Comparison of ENCODE assay signal across 8 mouse cellular contexts in the genomic region with DNA sequence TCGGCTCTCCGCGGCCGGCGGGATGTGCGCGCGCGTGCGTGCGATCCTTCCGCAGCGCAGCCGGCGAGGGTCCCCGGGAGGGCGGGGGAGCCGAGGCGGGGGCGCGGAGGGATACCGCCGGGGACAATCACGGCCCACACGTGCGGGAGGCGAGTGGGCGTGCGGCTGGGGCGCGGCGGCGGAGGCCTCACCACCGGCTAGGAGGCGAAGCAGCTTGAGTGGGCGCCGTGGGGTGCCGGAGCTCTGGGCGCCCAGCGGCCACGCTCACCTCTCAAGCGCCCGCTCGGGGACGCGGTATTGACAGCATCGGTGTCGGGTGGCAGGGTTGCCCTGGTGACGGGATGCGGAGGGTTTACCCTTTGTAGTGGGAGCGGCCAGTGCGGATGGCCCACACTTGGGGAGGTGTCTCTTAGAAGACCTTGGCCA. TPM values are rescaled to one million over a fixed set of nuclear protein-coding genes. Genes with fewer than 3 reads are reported as not detected.
DNase-seq lines count a peak whose midpoint lies in the region; ATAC-seq and TF ChIP-seq lines count a peak whose summit lies in the region.

A gene (minus strand): TSS at position 320 of the 426 bp plus-strand sequence.

- peak within 1 kb of the TSS; percentile 97 for H3K9ac ChIP-seq in forebrain, embryonic 13.5 days
- H3K9ac ChIP-seq in heart, embryonic 16.5 days (ENCODE audit: low read length): peak within 1 kb of the TSS; percentile 84
- peak within 1 kb of the TSS; percentile 46 for H3K9ac ChIP-seq in liver, embryonic 16.5 days (ENCODE audit: low read depth, low read length)
- H3K9ac ChIP-seq in neural tube, embryonic 15.5 days (replicated peaks): peak within 1 kb of the TSS; percentile 99

- peaks cover 19% of the 10 kb centered on the region for H3K36me3 ChIP-seq in forebrain, embryonic 13.5 days (ENCODE audit: poor library complexity, severe bottlenecking)
- H3K36me3 ChIP-seq in heart, embryonic 16.5 days (ENCODE audit: control insufficient read depth, insufficient read depth): peaks cover 6% of the 10 kb centered on the region
- H3K36me3 ChIP-seq in liver, embryonic 16.5 days (ENCODE audit: control insufficient read depth, insufficient read depth): no peaks in the 10 kb centered on the region
- H3K36me3 ChIP-seq in neural tube, embryonic 15.5 days: peaks cover 11% of the 10 kb centered on the region

- TF ChIP-seq POLR2A in brain, embryonic 14.5 days (IDR thresholded peaks at IDR 0.05; ENCODE audit: borderline replicate concordance, extremely low read depth, insufficient read depth, insufficient read length, poor library complexity, severe bottlenecking): peak; percentile 49; the same call in 1 of the 2 replicates

- TF ChIP-seq CTCF in brain, embryonic 14.5 days (IDR thresholded peaks at IDR 0.05; ENCODE audit: borderline replicate concordance, extremely low read depth, insufficient read depth, insufficient read length): no peak

- H3K4me1 ChIP-seq in forebrain, embryonic 13.5 days: peaks cover 22% of the 10 kb centered on the region
- peaks cover 19% of the 10 kb centered on the region for H3K4me1 ChIP-seq in heart, embryonic 16.5 days (ENCODE audit: control insufficient read depth, insufficient read depth, low read length)
- no peaks in the 10 kb centered on the region for H3K4me1 ChIP-seq in liver, embryonic 16.5 days (ENCODE audit: control insufficient read depth, low read depth, low read length)
- peaks cover 15% of the 10 kb centered on the region for H3K4me1 ChIP-seq in neural tube, embryonic 15.5 days

- no peaks in the 10 kb centered on the region for H3K27me3 ChIP-seq in forebrain, embryonic 13.5 days
- H3K27me3 ChIP-seq in heart, embryonic 16.5 days (ENCODE audit: control insufficient read depth, insufficient read depth, low read length): no peaks in the 10 kb centered on the region
- H3K27me3 ChIP-seq in liver, embryonic 16.5 days (ENCODE audit: control insufficient read depth, insufficient read depth, low read depth, low read length): peaks cover 25% of the 10 kb centered on the region
- no peaks in the 10 kb centered on the region for H3K27me3 ChIP-seq in neural tube, embryonic 15.5 days (replicated peaks)

- peak within 1 kb of the TSS; percentile 100 for H3K27ac ChIP-seq in forebrain, embryonic 13.5 days
- H3K27ac ChIP-seq in heart, embryonic 16.5 days (ENCODE audit: low read length): peak within 1 kb of the TSS; percentile 88
- H3K27ac ChIP-seq in liver, embryonic 16.5 days (ENCODE audit: low read length): no peak within 1 kb of the TSS
- peak within 1 kb of the TSS; percentile 100 for H3K27ac ChIP-seq in neural tube, embryonic 15.5 days (replicated peaks)

- DNase-seq in brain, embryonic 14.5 days (ENCODE audit: low read depth): peak; percentile 97
- peak; percentile 50 to 83 for DNase-seq in kidney, postnatal 25 days
- DNase-seq in thymus, adult 18-20 months: peak; percentile 41 to 42

- WGBS in forebrain, embryonic 13.5 days: under 1% methylated on average over 44 of the region's 52 CpGs
- under 1% methylated on average over 52 of the region's 52 CpGs for WGBS in heart, embryonic 16.5 days
- WGBS in liver, embryonic 16.5 days (ENCODE audit: insufficient replicate concordance): under 1% methylated on average over 52 of the region's 52 CpGs
- 0% methylated on average over 50 of the region's 52 CpGs for WGBS in neural tube, embryonic 15.5 days

- H3K4me2 ChIP-seq in forebrain, embryonic 13.5 days: peak within 1 kb of the TSS; percentile 73
- peak within 1 kb of the TSS; percentile 69 for H3K4me2 ChIP-seq in heart, embryonic 16.5 days (ENCODE audit: low read depth, low read length)
- peak within 1 kb of the TSS; percentile 60 for H3K4me2 ChIP-seq in liver, embryonic 16.5 days (ENCODE audit: low read depth, low read length)
- peak within 1 kb of the TSS; percentile 71 for H3K4me2 ChIP-seq in neural tube, embryonic 15.5 days

- peak; percentile 38 for ATAC-seq in CD4-positive, CD25-positive, alpha-beta regulatory T cell, adult 4 months
- peak; percentile 90 for ATAC-seq in forebrain, embryonic 13.5 days
- peak; percentile 74 for ATAC-seq in heart, embryonic 16.5 days (replicated peaks; ENCODE audit: extremely low read depth, insufficient read depth, low FRiP score)
- ATAC-seq in liver, embryonic 16.5 days (ENCODE audit: low read depth): peak; percentile 70
- ATAC-seq in neural tube, embryonic 15.5 days (ENCODE audit: low FRiP score): peak; percentile 91

- peak within 1 kb of the TSS; percentile 99 for H3K4me3 ChIP-seq in forebrain, embryonic 13.5 days
- H3K4me3 ChIP-seq in heart, embryonic 16.5 days (ENCODE audit: low read length): peak within 1 kb of the TSS; percentile 97
- peak within 1 kb of the TSS; percentile 60 for H3K4me3 ChIP-seq in liver, embryonic 16.5 days (ENCODE audit: low read depth, low read length)
- peak within 1 kb of the TSS; percentile 99 for H3K4me3 ChIP-seq in neural tube, embryonic 15.5 days (replicated peaks)

- no peaks in the 10 kb centered on the region for H3K9me3 ChIP-seq in forebrain, embryonic 13.5 days (replicated peaks)
- H3K9me3 ChIP-seq in heart, embryonic 16.5 days (replicated peaks; ENCODE audit: control insufficient read depth, low read length): no peaks in the 10 kb centered on the region; the same call in 1 of the 2 replicates
- no peaks in the 10 kb centered on the region for H3K9me3 ChIP-seq in liver, embryonic 16.5 days (replicated peaks; ENCODE audit: control insufficient read depth, low read length)
- H3K9me3 ChIP-seq in neural tube, embryonic 15.5 days (replicated peaks): no peaks in the 10 kb centered on the region

RNA-seq across cellular contexts. Expression of the gene that starts here (rescaled TPM):
- 10 to 100 TPM in 1 of 2 experiments, 1 to 10 TPM in 1; 8.7 to 16.4 TPM for polyA plus RNA-seq in CD4-positive, CD25-positive, alpha-beta regulatory T cell, adult 4 months (2017; shearing (Covaris generic))
- polyA plus RNA-seq in brain, embryonic 14.5 days (2012; rRNA removed): 504 and 520 TPM in 2 replicates
- polyA plus RNA-seq in forebrain, embryonic 13.5 days (2015; fragmentation: Nextera tagmentation; extraction: Ambion mirVana): 444 and 476 TPM in 2 replicates
- 43.4 and 45.3 TPM in 2 replicates for polyA plus RNA-seq in heart, embryonic 16.5 days (2015; fragmentation: Nextera tagmentation; extraction: Ambion mirVana)
- 3.7 and 4.7 TPM in 2 replicates for polyA plus RNA-seq in liver, embryonic 16.5 days (2015; fragmentation: Nextera tagmentation; extraction: Ambion mirVana)
- 636 and 740 TPM in 2 replicates for polyA plus RNA-seq in neural tube, embryonic 15.5 days (2015; fragmentation: Nextera tagmentation; extraction: Ambion mirVana)

Comparison
In these comparisons a context has a peak if more than half of its experiments do, and no peak if none do; other contexts are left out.
1. ATAC-seq: peak in every context shown above with its lines; median percentile 91 in neural tube, embryonic 15.5 days; 90 in forebrain, embryonic 13.5 days; 74 in heart, embryonic 16.5 days; 70 in liver, embryonic 16.5 days; 38 in CD4-positive, CD25-positive, alpha-beta regulatory T cell, adult 4 months.
2. DNase-seq: peak in every context shown above with its lines; median percentile 97 in brain, embryonic 14.5 days; 66 in kidney, postnatal 25 days; 42 in thymus, adult 18-20 months.
3. H3K9ac ChIP-seq: peak in every context shown above with its lines; median percentile 99 in neural tube, embryonic 15.5 days; 97 in forebrain, embryonic 13.5 days; 84 in heart, embryonic 16.5 days; 46 in liver, embryonic 16.5 days.